Mouse (Mus musculus): ENCODE data around the gene Gm2696. TPM values are rescaled to one million over a fixed set of nuclear protein-coding genes. Genes with fewer than 3 reads are reported as not detected.
A peak's percentile ranks its signal among the peaks of the same experiment; 100 is the strongest.

Gm2696 gene
- polyA plus RNA-seq, 1 experiment from 2014 or later, result not detected

DNA sequence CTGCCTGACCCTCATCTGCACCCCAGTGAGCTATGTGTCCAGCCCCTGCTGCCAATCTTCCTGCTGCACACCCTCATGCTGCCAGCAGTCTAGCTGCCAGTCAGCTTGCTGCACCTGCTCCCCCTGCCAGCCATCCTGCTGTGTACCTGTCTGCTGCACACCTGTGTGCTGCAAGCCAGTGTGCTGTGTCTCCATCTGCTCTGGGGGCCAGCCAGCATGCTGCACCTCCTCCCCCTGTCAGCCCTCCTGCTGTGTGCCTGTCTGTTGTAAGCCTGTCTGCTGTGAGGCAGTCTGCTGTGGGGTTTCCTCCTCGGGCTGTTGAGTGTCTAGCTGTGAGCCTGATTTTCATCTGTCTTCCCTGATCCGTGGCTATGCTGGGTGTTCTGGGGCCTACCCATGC, 32.5 kb downstream of the Gm2696 start:
- Histone ChIP-seq H3K9ac (no peak overlapping the region), H3K4me2 (no peak overlapping the region), H3K27me3 (no peaks in the 10 kb centered on the region), H3K36me3 (replicated peaks) (no peaks in the 10 kb centered on the region), H3K9me3 (replicated peaks) (no peaks in the 10 kb centered on the region), H3K27ac (replicated peaks) (no peak overlapping the region), H3K4me1 (replicated peaks) (no peaks in the 10 kb centered on the region), H3K4me3 (replicated peaks) (no peak overlapping the region)
- 28% methylated on average over 2 of the region's 2 CpGs for WGBS (ENCODE audit: insufficient replicate concordance)
- ATAC-seq (ENCODE audit: insufficient read depth), result no peak

DNA sequence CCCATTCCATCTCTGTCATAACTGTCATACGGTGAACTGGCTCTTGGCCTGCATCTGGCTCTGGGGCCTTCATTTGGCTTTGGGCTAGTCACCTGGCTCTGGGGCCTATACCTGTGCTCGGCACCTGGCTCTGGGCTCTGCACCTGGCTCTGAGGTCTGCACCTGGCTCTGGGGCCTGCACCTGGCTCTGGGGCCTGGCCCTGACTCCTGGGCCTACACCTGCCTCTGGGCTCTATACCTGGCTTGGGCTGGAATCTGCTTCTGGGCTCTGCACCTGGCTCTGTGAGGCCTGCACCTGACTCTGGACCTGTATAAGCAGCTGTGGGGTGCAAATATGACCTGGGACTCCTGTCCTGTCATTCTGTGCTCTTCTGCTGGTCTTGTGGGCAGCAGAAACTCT, 33.1 kb downstream of the Gm2696 start:
- H3K9me3 ChIP-seq (replicated peaks), result no peaks in the 10 kb centered on the region
- no peak for ATAC-seq (ENCODE audit: insufficient read depth)

DNA sequence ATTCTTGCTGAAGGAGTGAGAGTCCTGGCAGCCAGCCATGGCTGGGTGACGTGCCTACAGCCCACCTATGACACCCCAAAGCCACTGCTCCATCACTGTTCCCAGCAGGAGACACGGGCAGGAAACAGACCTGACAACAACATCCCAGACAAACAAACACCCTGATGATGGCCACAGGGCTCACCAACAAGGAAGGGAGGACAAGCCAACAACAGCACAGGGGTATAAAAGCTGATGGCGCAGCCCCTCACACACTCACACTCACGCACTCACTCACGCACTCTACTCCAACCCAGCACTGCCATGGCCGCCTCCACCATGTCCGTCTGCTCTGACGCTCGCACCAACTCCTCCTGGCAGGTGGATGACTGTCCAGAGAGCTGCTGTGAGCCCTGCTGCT, 38.1 kb downstream of the Gm2696 start, which contains the start of gene Gm10318:
TSS of gene Gm10318 (plus strand) at position 301 of the 400 bp plus-strand sequence.
- no peaks in the 10 kb centered on the region for H3K9me3 ChIP-seq (replicated peaks)
- no peak within 1 kb of the TSS for H3K27ac ChIP-seq (replicated peaks)
- no peaks in the 10 kb centered on the region for H3K36me3 ChIP-seq (replicated peaks)
- no peak within 1 kb of the TSS for H3K4me2 ChIP-seq
- no peaks in the 10 kb centered on the region for H3K27me3 ChIP-seq
- no peak for ATAC-seq (ENCODE audit: insufficient read depth)
- 57% methylated on average over 9 of the region's 9 CpGs for WGBS (ENCODE audit: insufficient replicate concordance)
- no peak within 1 kb of the TSS for H3K4me3 ChIP-seq (replicated peaks)
- no peaks in the 10 kb centered on the region for H3K4me1 ChIP-seq (replicated peaks)
- H3K9ac ChIP-seq, result no peak within 1 kb of the TSS

More for the DNA sequence above, 33.1 kb downstream of the Gm2696 start:
- WGBS (ENCODE audit: insufficient replicate concordance), result 68% methylated on average over 2 of the region's 2 CpGs
- Histone ChIP-seq H3K4me1 (replicated peaks) (no peaks in the 10 kb centered on the region), H3K27ac (replicated peaks) (no peak overlapping the region), H3K9ac (no peak overlapping the region), H3K36me3 (replicated peaks) (no peaks in the 10 kb centered on the region), H3K4me3 (replicated peaks) (no peak overlapping the region), H3K27me3 (no peaks in the 10 kb centered on the region), H3K4me2 (no peak overlapping the region)

DNA sequence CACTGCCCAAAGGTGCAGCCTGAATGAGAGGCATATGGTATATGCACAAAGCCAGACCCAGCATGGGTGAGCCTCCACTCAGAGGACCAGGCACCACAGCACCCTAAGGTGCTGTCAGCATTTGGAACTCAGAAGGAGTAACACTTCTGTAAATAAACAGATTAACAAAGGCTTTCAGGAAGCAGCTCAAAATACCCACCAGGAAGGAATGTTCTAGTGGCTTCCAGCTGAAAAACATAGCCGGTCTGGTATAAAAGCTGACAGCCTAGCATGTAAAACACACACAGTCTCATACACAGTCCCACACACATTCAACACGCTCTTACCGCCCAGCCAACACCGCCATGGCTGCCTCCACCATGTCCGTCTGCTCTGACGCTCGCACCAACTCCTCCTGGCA, 47.2 kb downstream of the Gm2696 start, which contains the start of gene Gm3285:
TSS of gene Gm3285 (plus strand) at position 301 of the 400 bp plus-strand sequence.
- H3K27me3 ChIP-seq, result no peaks in the 10 kb centered on the region
- 47% methylated on average over 7 of the region's 7 CpGs for WGBS (ENCODE audit: insufficient replicate concordance)
- no peak within 1 kb of the TSS for H3K4me3 ChIP-seq (replicated peaks)
- 0 out of 2 replicates have a peak, but pooled peaks cover 3% of the 10 kb centered on the region for H3K9me3 ChIP-seq (replicated peaks)
- no peaks in the 10 kb centered on the region for H3K4me1 ChIP-seq (replicated peaks)
- no peaks in the 10 kb centered on the region for H3K36me3 ChIP-seq (replicated peaks)
- H3K27ac ChIP-seq (replicated peaks), result no peak within 1 kb of the TSS
- no peak for ATAC-seq (ENCODE audit: insufficient read depth)
- no peak within 1 kb of the TSS for H3K4me2 ChIP-seq
- no peak within 1 kb of the TSS for H3K9ac ChIP-seq

DNA sequence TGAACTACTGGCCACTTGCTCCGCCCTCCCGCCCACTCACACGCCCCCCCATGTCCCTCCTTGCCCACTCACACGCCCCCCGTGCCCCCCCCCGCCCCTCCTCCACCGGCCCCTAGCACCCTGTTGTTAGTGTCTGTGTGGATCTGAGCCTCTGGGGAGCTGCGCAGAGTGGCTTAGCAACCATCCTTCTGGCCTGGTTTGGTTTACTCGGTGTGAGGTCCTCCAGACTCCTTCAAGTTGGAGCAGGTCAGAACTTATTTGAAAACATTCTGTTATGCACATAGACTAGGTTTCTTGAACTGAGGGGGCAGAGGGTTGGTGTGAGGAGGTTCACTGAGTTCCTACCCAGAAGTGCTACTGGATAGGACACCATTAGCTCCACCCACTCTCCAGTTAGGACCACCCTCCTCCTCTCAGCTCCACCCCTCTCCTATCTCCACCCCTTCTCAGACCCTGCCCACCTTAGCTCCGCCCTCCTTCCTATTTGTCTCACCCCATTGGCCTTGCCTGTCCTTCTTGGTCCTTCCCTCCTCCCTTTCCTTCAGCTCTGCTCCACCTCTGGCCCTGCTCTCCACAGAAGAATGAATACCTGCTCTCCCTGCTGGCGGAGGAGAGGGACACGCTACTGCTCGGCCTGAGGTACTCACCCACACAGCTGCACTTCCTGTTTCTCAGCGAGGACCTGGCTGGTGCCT, 49.7 kb downstream of the Gm2696 start:
- peak overlapping the region; percentile 41 for H3K4me2 ChIP-seq
- 19% methylated on average over 14 of the region's 14 CpGs for WGBS (ENCODE audit: insufficient replicate concordance)
- no peaks in the 10 kb centered on the region for H3K36me3 ChIP-seq (replicated peaks)
- no peaks in the 10 kb centered on the region for H3K4me1 ChIP-seq (replicated peaks)
- no peak overlapping the region for H3K9ac ChIP-seq
- no peak overlapping the region for H3K4me3 ChIP-seq (replicated peaks)
- H3K27me3 ChIP-seq, result no peaks in the 10 kb centered on the region
- peak; percentile 34; the same call in 1 of the 2 replicates for ATAC-seq (ENCODE audit: insufficient read depth)
- H3K9me3 ChIP-seq (replicated peaks), result no peaks in the 10 kb centered on the region
- no peak overlapping the region for H3K27ac ChIP-seq (replicated peaks)

DNA sequence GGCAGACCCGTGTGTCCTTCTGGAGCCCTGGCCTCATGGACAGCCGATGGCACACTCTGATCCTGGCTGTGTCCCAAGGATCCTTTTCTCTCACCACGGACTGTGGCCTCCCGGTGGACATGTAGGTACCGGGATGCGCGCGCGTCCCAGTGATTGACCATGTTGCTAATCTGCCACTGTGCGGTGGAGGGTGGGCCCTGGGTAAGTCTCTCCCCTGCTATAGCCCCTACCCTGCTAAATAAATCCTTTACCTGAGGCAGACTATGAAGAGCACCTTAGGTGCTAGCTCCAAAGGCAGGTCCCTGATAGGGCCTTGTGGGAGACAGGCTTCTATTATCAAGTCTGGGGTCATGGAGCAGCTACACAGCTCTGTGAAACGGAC, 50.3 kb downstream of the Gm2696 start:
- Histone ChIP-seq H3K4me3 (replicated peaks) (no peak overlapping the region), H3K4me2 (peak overlapping the region; percentile 41), H3K36me3 (replicated peaks) (no peaks in the 10 kb centered on the region), H3K4me1 (replicated peaks) (no peaks in the 10 kb centered on the region), H3K9ac (no peak overlapping the region), H3K27ac (replicated peaks) (no peak overlapping the region), H3K27me3 (no peaks in the 10 kb centered on the region), H3K9me3 (replicated peaks) (no peaks in the 10 kb centered on the region)
- 28% methylated on average over 11 of the region's 11 CpGs for WGBS (ENCODE audit: insufficient replicate concordance)
- ATAC-seq (ENCODE audit: insufficient read depth), result no peak

DNA sequence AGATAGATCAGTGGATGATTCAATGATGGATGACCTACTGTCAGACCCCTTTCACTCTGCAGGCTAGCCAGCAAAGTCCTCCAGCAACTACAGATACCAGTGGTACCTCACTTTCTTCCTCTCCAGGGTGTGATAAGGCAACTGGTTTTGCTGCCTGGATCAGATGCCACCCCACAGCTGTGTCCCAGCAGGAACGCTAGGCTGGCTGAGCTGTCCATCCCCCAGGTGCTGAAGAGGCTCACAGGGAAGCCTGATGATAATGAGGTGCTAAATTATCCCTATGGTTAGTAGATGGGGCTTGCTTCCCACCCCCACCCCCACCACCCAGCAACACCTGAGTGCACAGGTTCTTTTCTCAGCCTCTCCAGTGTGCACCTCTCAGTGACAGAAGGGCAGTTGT, 53.1 kb downstream of the Gm2696 start:
- Histone ChIP-seq H3K4me1 (replicated peaks) (no peaks in the 10 kb centered on the region), H3K4me3 (replicated peaks) (no peak overlapping the region), H3K9ac (no peak overlapping the region), H3K36me3 (replicated peaks) (no peaks in the 10 kb centered on the region), H3K9me3 (replicated peaks) (no peaks in the 10 kb centered on the region), H3K27ac (replicated peaks) (no peak overlapping the region), H3K4me2 (no peak overlapping the region), H3K27me3 (no peaks in the 10 kb centered on the region)
- no peak for ATAC-seq (ENCODE audit: insufficient read depth)
- 3% methylated on average over 1 of the region's 1 CpGs for WGBS (ENCODE audit: insufficient replicate concordance)

DNA sequence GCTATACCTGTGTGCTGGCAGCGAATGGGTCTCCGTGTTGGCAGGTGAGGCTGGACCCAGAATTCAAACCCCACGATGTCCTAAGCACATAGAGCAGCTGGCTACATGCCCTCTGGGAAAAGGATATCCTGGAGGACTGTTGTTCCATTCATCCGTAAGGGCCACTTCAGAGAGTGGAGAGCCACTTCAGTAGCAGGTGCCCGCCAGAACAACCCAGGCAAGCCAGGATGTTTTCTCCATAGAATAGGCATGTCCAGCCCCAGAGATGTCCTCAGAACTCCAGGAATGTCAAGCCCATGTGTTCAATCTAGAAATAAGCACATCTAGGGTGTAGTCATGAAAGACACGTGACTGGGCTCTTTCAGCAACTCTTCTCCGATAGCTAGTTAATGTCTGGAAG, 55.2 kb downstream of the Gm2696 start:
- Histone ChIP-seq H3K9ac (no peak overlapping the region), H3K36me3 (replicated peaks) (no peaks in the 10 kb centered on the region), H3K27ac (replicated peaks) (no peak overlapping the region), H3K4me1 (replicated peaks) (no peaks in the 10 kb centered on the region), H3K4me2 (no peak overlapping the region), H3K4me3 (replicated peaks) (no peak overlapping the region), H3K27me3 (no peaks in the 10 kb centered on the region), H3K9me3 (replicated peaks) (no peaks in the 10 kb centered on the region)
- no peak for ATAC-seq (ENCODE audit: insufficient read depth)
- 67% methylated on average over 7 of the region's 7 CpGs for WGBS (ENCODE audit: insufficient replicate concordance)

DNA sequence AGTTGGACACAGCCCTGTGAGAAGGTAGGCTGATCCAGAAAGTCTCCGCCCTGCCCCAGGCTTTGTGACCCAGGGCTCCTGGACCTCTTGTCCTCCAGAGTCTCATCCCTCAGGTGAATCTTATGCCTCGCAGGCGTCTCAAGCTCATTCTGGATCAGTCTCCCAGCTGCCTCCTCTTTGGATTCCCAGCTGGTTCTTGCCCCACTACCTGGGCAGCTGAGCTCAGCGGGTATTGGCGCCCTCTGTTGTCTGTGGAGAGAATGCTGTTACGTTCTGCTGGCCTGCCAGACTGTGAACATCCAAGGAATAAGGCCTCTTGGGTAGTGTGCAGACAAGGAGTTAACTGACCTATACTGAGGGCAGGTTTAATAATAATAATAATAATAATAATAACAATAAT, 64.5 kb downstream of the Gm2696 start:
- WGBS (ENCODE audit: insufficient replicate concordance), result 52% methylated on average over 6 of the region's 6 CpGs
- no peaks in the 10 kb centered on the region for H3K9me3 ChIP-seq (replicated peaks)
- no peaks in the 10 kb centered on the region for H3K4me1 ChIP-seq (replicated peaks)
- no peak overlapping the region for H3K4me2 ChIP-seq
- no peak overlapping the region for H3K9ac ChIP-seq
- no peaks in the 10 kb centered on the region for H3K27me3 ChIP-seq
- no peak overlapping the region for H3K4me3 ChIP-seq (replicated peaks)
- H3K36me3 ChIP-seq (replicated peaks), result no peaks in the 10 kb centered on the region
- no peak for ATAC-seq (ENCODE audit: insufficient read depth)
- H3K27ac ChIP-seq (replicated peaks), result no peak overlapping the region

DNA sequence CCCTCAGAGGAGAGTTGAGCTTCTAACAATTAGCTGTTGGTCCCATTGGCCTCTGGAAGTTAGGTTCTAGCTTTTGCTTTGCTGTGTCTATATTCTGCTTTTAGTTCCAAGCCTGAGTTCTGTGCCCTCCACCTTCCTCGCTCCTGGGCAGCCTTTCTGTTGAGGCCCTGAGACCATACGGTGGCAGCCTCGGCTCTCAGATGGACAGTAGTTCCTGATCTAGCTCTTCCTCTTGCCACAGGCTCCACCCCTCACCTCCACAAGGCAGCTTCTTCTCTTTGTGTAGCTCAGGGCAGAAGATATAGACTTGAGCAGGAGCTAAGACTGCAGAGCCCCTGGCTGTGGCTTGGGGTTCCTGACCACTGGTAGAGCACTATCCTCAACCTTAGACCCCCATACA, 65.8 kb downstream of the Gm2696 start:
- H3K27ac ChIP-seq (replicated peaks), result no peak overlapping the region
- no peak overlapping the region for H3K4me3 ChIP-seq (replicated peaks)
- no peaks in the 10 kb centered on the region for H3K4me1 ChIP-seq (replicated peaks)
- no peak overlapping the region for H3K4me2 ChIP-seq
- ATAC-seq (ENCODE audit: insufficient read depth), result no peak
- H3K9ac ChIP-seq, result no peak overlapping the region
- H3K27me3 ChIP-seq, result no peaks in the 10 kb centered on the region
- WGBS (ENCODE audit: insufficient replicate concordance), result 17% methylated on average over 3 of the region's 3 CpGs
- H3K9me3 ChIP-seq (replicated peaks), result no peaks in the 10 kb centered on the region
- no peaks in the 10 kb centered on the region for H3K36me3 ChIP-seq (replicated peaks)

DNA sequence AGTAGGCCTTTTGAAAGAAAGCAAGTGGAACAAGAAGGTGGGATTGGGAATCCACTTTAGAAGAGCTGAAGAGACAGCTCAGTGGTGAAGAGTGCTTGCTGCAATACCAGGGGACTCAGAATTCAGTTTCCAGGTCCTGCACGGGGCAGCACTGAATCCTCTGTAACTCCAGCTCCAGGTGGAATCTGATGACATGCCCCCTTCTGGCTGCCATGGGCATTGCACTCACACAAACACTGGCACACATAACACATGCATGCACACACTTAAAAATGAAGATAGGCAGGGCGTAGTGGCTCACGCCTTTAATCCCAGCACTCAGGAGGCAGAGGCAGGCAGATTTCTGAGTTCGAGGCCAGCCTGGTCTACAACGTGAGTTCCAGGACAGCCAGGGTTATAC, 68.1 kb downstream of the Gm2696 start:
- no peaks in the 10 kb centered on the region for H3K27me3 ChIP-seq
- H3K4me1 ChIP-seq (replicated peaks), result no peaks in the 10 kb centered on the region
- H3K4me3 ChIP-seq (replicated peaks), result no peak overlapping the region
- H3K36me3 ChIP-seq (replicated peaks), result no peaks in the 10 kb centered on the region
- WGBS (ENCODE audit: insufficient replicate concordance), result 73% methylated on average over 5 of the region's 5 CpGs
- ATAC-seq (ENCODE audit: insufficient read depth), result no peak
- H3K9me3 ChIP-seq (replicated peaks), result no peaks in the 10 kb centered on the region
- no peak overlapping the region for H3K9ac ChIP-seq
- H3K27ac ChIP-seq (replicated peaks), result no peak overlapping the region
- no peak overlapping the region for H3K4me2 ChIP-seq

Data from liver, embryonic 15.5 days (tissue).